Mouse (Mus musculus) NIH3T3 (cell line): Measurements from ENCODE around the gene Unc13a.

Experiments used
- DNase-seq: peaks from one replicate; pipeline ENCODE4 v3.0.0-alpha.2; 2012; ENCODE audit warnings: low read depth

The Unc13a gene

GRCm38 (mm10) chr8:71625088-71625487 lies 46.5 kb downstream of the Unc13a start:
- no peak for DNase-seq

GRCm38 (mm10) chr8:71619786-71620185 lies 51.8 kb downstream of the Unc13a start:
- no peak for DNase-seq

GRCm38 (mm10) chr8:71613418-71613817 lies 58.1 kb downstream of the Unc13a start:
- no peak for DNase-seq

GRCm38 (mm10) chr8:71612141-71612540 lies 59.4 kb downstream of the Unc13a start:
- no peak for DNase-seq

- peak; percentile 98 for DNase-seq
Measured at GRCm38 (mm10) chr8:71610822-71611651, 60.5 kb downstream of the Unc13a start, which contains the start of gene Colgalt1. Gene Colgalt1, plus strand, starts transcription at chr8:71610998.

GRCm38 (mm10) chr8:71604021-71604420 lies 67.5 kb downstream of the Unc13a start:
- no peak for DNase-seq

- DNase-seq, result no peak
Measured at GRCm38 (mm10) chr8:71602666-71603334, 68.8 kb downstream of the Unc13a start.

GRCm38 (mm10) chr8:71601939-71602665 lies 69.5 kb downstream of the Unc13a start:
- no peak for DNase-seq

GRCm38 (mm10) chr8:71598841-71599240 lies 72.7 kb downstream of the Unc13a start:
- DNase-seq, result no peak

GRCm38 (mm10) chr8:71598375-71598774 lies 73.2 kb downstream of the Unc13a start:
- DNase-seq, result no peak

- DNase-seq, result no peak
Measured at GRCm38 (mm10) chr8:71597451-71597850, 74.1 kb downstream of the Unc13a start, which contains the start of gene Fam129c. Gene Fam129c, plus strand, starts transcription at chr8:71597648.

GRCm38 (mm10) chr8:71596798-71597197 lies 74.8 kb downstream of the Unc13a start:
- no peak for DNase-seq

- DNase-seq, result no peak
Measured at GRCm38 (mm10) chr8:71596384-71596783, 75.2 kb downstream of the Unc13a start.

- DNase-seq, result peak; percentile 91
Measured at GRCm38 (mm10) chr8:71595862-71596261, 75.7 kb downstream of the Unc13a start.

GRCm38 (mm10) chr8:71594324-71594722 lies 77.2 kb downstream of the Unc13a start:
- no peak for DNase-seq

- DNase-seq, result no peak
Measured at GRCm38 (mm10) chr8:71593556-71594323, 77.8 kb downstream of the Unc13a start.

- peak; percentile 81 for DNase-seq
Measured at GRCm38 (mm10) chr8:71592374-71593170, 79.0 kb downstream of the Unc13a start.

- DNase-seq, result peak; percentile 98
Measured at GRCm38 (mm10) chr8:71591471-71592373, 79.8 kb downstream of the Unc13a start, which contains the start of gene Pgls. Gene Pgls, plus strand, starts transcription at chr8:71592176.

- no peak for DNase-seq
Measured at GRCm38 (mm10) chr8:71591017-71591416, 80.5 kb downstream of the Unc13a start.

- no peak for DNase-seq
Measured at GRCm38 (mm10) chr8:71588762-71589161, 82.8 kb downstream of the Unc13a start.
